Comparison of ENCODE assay signal across 29 mouse cellular contexts in the genomic region with DNA sequence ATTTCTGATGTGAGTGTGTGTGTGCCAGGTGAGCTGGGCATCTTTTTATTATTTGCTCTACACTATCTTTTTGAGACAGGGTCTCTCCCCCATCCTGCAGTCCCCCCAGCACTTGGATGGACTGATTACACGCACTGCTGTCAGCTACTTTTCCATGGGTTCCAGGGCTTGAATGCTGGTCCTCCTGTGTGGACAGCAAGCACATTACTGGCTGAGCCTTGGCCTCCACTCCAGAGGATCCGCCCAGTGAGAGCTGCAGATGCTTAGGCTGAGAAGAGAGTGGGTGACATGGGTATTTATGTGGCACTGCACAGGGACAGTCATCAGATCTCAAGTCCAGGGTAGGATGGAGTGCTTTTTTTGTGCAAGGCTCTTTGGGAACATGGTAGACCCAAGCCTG.
A peak's percentile ranks its signal among the peaks of the same experiment; 100 is the strongest.
DNase-seq lines count a peak whose midpoint lies in the region; ATAC-seq lines count a peak whose summit lies in the region.
"Had no signal": no experiment of that assay in that cellular context is flagged by ENCODE, and none has a peak within 500 bp of the region (broad histone marks: within the 10 kb centered on the region; RNA-seq: fewer than 3 reads in every experiment).

No protein-coding gene starts in this region.

- 91% methylated on average over 2 of the region's 2 CpGs for WGBS in heart, embryonic 11.5 days (ENCODE audit: insufficient replicate concordance)
- WGBS in intestine, embryonic 14.5 days, result 88% methylated on average over 2 of the region's 2 CpGs
- WGBS in intestine, embryonic 16.5 days, result 86% methylated on average over 2 of the region's 2 CpGs
- 90% methylated on average over 2 of the region's 2 CpGs for WGBS in midbrain, embryonic 11.5 days
- WGBS in midbrain, embryonic 13.5 days, result 87% methylated on average over 2 of the region's 2 CpGs

- H3K9me3 ChIP-seq in heart, embryonic 11.5 days (replicated peaks; ENCODE audit: control insufficient read depth, low read length), result no peaks in the 10 kb centered on the region
- no peaks in the 10 kb centered on the region for H3K9me3 ChIP-seq in intestine, embryonic 14.5 days (ENCODE audit: control insufficient read depth, low read length)
- no peaks in the 10 kb centered on the region for H3K9me3 ChIP-seq in intestine, embryonic 16.5 days (ENCODE audit: control insufficient read depth, low read length)
- H3K9me3 ChIP-seq in midbrain, embryonic 11.5 days (ENCODE audit: control insufficient read depth, low read length), result no peaks in the 10 kb centered on the region
- no peaks in the 10 kb centered on the region for H3K9me3 ChIP-seq in midbrain, embryonic 13.5 days
- H3K9me3 ChIP-seq: embryonic facial prominence, embryonic 13.5 days; embryonic facial prominence, embryonic 15.5 days; forebrain, embryonic 10.5 days; forebrain, embryonic 12.5 days; G1E had no signal

- no peak overlapping the region for H3K4me2 ChIP-seq in heart, embryonic 11.5 days
- no peak overlapping the region for H3K4me2 ChIP-seq in intestine, embryonic 14.5 days (ENCODE audit: low read length)
- H3K4me2 ChIP-seq in intestine, embryonic 16.5 days (ENCODE audit: low read depth, low read length), result no peak overlapping the region
- H3K4me2 ChIP-seq in midbrain, embryonic 11.5 days, result no peak overlapping the region
- H3K4me2 ChIP-seq in midbrain, embryonic 13.5 days (replicated peaks), result no peak overlapping the region
- H3K4me2 ChIP-seq: embryonic facial prominence, embryonic 13.5 days; embryonic facial prominence, embryonic 15.5 days; forebrain, embryonic 12.5 days had no signal

- no peaks in the 10 kb centered on the region for H3K36me3 ChIP-seq in heart, embryonic 11.5 days (ENCODE audit: control insufficient read depth, insufficient read depth, low read length)
- no peaks in the 10 kb centered on the region for H3K36me3 ChIP-seq in intestine, embryonic 14.5 days (ENCODE audit: control insufficient read depth, insufficient read depth, low read length)
- H3K36me3 ChIP-seq in intestine, embryonic 16.5 days (ENCODE audit: control insufficient read depth, insufficient read depth, low read length), result no peaks in the 10 kb centered on the region
- no peaks in the 10 kb centered on the region for H3K36me3 ChIP-seq in midbrain, embryonic 11.5 days (ENCODE audit: control insufficient read depth, insufficient read depth, low read length)
- H3K36me3 ChIP-seq in midbrain, embryonic 13.5 days, result no peaks in the 10 kb centered on the region
- H3K36me3 ChIP-seq: embryonic facial prominence, embryonic 13.5 days; embryonic facial prominence, embryonic 15.5 days; forebrain, embryonic 10.5 days; forebrain, embryonic 12.5 days; G1E had no signal

- no peak overlapping the region for H3K27ac ChIP-seq in heart, embryonic 11.5 days (ENCODE audit: low read depth, low read length)
- no peak overlapping the region for H3K27ac ChIP-seq in intestine, embryonic 14.5 days (ENCODE audit: low read depth)
- no peak overlapping the region for H3K27ac ChIP-seq in intestine, embryonic 16.5 days (ENCODE audit: low read length)
- H3K27ac ChIP-seq in midbrain, embryonic 11.5 days (ENCODE audit: low read depth, low read length), result no peak overlapping the region
- no peak overlapping the region for H3K27ac ChIP-seq in midbrain, embryonic 13.5 days
- H3K27ac ChIP-seq: embryonic facial prominence, embryonic 13.5 days; embryonic facial prominence, embryonic 15.5 days; forebrain, embryonic 10.5 days; forebrain, embryonic 12.5 days had no signal

- peak; percentile 64 for DNase-seq in heart, adult 11 months
- DNase-seq in intestine, embryonic 14.5 days (ENCODE audit: low spot score), result peak; percentile 43
- DNase-seq in midbrain, embryonic 11.5 days (ENCODE audit: low spot score, missing footprints), result peak; percentile 47
- no peak for DNase-seq in adipocyte (ENCODE audit: low spot score)
- DNase-seq: adrenal gland, adult 2 months; adrenal gland, postnatal 10 days; adrenal gland, postnatal 25 days; B cell, adult 2 months; cerebellum, adult 11 months; cerebellum, adult 18-20 months; cerebellum, adult 8-10 months; cerebellum, adult 9-11 months; cerebellum, postnatal 14 days; cerebellum, postnatal 36 days; embryo, embryonic 11 days had no signal

- no peaks in the 10 kb centered on the region for H3K27me3 ChIP-seq in heart, embryonic 11.5 days (ENCODE audit: control insufficient read depth, insufficient read depth, low read length)
- H3K27me3 ChIP-seq in intestine, embryonic 14.5 days (replicated peaks; ENCODE audit: control insufficient read depth, insufficient read depth, low read length), result no peaks in the 10 kb centered on the region
- H3K27me3 ChIP-seq in intestine, embryonic 16.5 days (replicated peaks; ENCODE audit: control insufficient read depth, insufficient read depth, low read length), result no peaks in the 10 kb centered on the region
- H3K27me3 ChIP-seq in midbrain, embryonic 11.5 days (ENCODE audit: control insufficient read depth, insufficient read depth, low read length), result no peaks in the 10 kb centered on the region
- no peaks in the 10 kb centered on the region for H3K27me3 ChIP-seq in midbrain, embryonic 13.5 days
- H3K27me3 ChIP-seq: CH12.LX; embryonic facial prominence, embryonic 13.5 days; embryonic facial prominence, embryonic 15.5 days; forebrain, embryonic 12.5 days; Patski had no signal

- H3K4me1 ChIP-seq in heart, embryonic 11.5 days (ENCODE audit: control insufficient read depth, insufficient read depth, low read length), result no peaks in the 10 kb centered on the region
- H3K4me1 ChIP-seq in intestine, embryonic 14.5 days (replicated peaks; ENCODE audit: control insufficient read depth, insufficient read depth, low read length), result no peaks in the 10 kb centered on the region; the same call in 1 of the 2 replicates
- H3K4me1 ChIP-seq in intestine, embryonic 16.5 days (ENCODE audit: control insufficient read depth, insufficient read depth, low read length), result no peaks in the 10 kb centered on the region
- H3K4me1 ChIP-seq in midbrain, embryonic 11.5 days (ENCODE audit: control insufficient read depth, insufficient read depth, low read length), result no peaks in the 10 kb centered on the region
- no peaks in the 10 kb centered on the region for H3K4me1 ChIP-seq in midbrain, embryonic 13.5 days (replicated peaks)
- H3K4me1 ChIP-seq: embryonic facial prominence, embryonic 13.5 days; forebrain, embryonic 10.5 days had no signal

- no peak for ATAC-seq in heart, embryonic 11.5 days (replicated peaks; ENCODE audit: insufficient number of reproducible peaks, low FRiP score, low TSS enrichment)
- ATAC-seq in intestine, embryonic 14.5 days (replicated peaks; ENCODE audit: low FRiP score, low TSS enrichment, low read depth), result no peak
- ATAC-seq in intestine, embryonic 16.5 days, result no peak
- no peak for ATAC-seq in midbrain, embryonic 11.5 days (ENCODE audit: low FRiP score)
- ATAC-seq in midbrain, embryonic 13.5 days, result no peak
- ATAC-seq: activated CD4-positive, CD25-positive, alpha-beta regulatory T cell, adult 4 months; CD4-positive, CD25-positive, alpha-beta regulatory T cell, adult 4 months; forebrain, embryonic 14.5 days; Patski had no signal

- no peak overlapping the region for H3K4me3 ChIP-seq in heart, embryonic 11.5 days (ENCODE audit: low read depth, low read length)
- H3K4me3 ChIP-seq in intestine, embryonic 14.5 days (ENCODE audit: low read depth, low read length), result no peak overlapping the region
- no peak overlapping the region for H3K4me3 ChIP-seq in intestine, embryonic 16.5 days (ENCODE audit: low read length)
- no peak overlapping the region for H3K4me3 ChIP-seq in midbrain, embryonic 11.5 days (ENCODE audit: low read depth, low read length)
- no peak overlapping the region for H3K4me3 ChIP-seq in midbrain, embryonic 13.5 days (replicated peaks)
- H3K4me3 ChIP-seq: embryonic facial prominence, embryonic 13.5 days; embryonic facial prominence, embryonic 15.5 days; erythroblast, embryonic 14.5 days; forebrain, embryonic 10.5 days; forebrain, embryonic 12.5 days had no signal

- H3K9ac ChIP-seq in heart, embryonic 11.5 days (ENCODE audit: low read depth, low read length), result no peak overlapping the region
- H3K9ac ChIP-seq in intestine, embryonic 14.5 days (ENCODE audit: low read length), result no peak overlapping the region
- no peak overlapping the region for H3K9ac ChIP-seq in intestine, embryonic 16.5 days (ENCODE audit: low read depth, low read length)
- H3K9ac ChIP-seq in midbrain, embryonic 11.5 days (ENCODE audit: low read length), result no peak overlapping the region
- H3K9ac ChIP-seq in midbrain, embryonic 13.5 days (replicated peaks), result no peak overlapping the region
- H3K9ac ChIP-seq: embryonic facial prominence, embryonic 13.5 days; embryonic facial prominence, embryonic 15.5 days; forebrain, embryonic 12.5 days had no signal
